Mouse (Mus musculus) kidney, postnatal 0 days (tissue): ENCODE measurements at regions not wholly inside any gene's neighbourhood (a gene's known extent, or its start where the extent isn't known, plus 50 kb on each side); places are given as distances from the start of the nearest gene placed in this dataset.
A peak's percentile ranks its signal among the peaks of the same experiment; 100 is the strongest.

Source experiments
- ATAC-seq: fragments of 200-750 bp; cut with Nextera tagmentation; replicated peaks from 2 replicates; pipeline ENCODE4 v1.8.0; 2017; ENCODE audit warnings: low read depth, moderate number of reproducible peaks, moderate TSS enrichment, moderate library complexity; ENCODE audit not compliant: low FRiP score
- DNase-seq: peaks from one replicate; pipeline ENCODE4 v3.0.0-alpha.2; 2016; ENCODE audit warnings: low spot score
- H3K27ac ChIP-seq: fragments of 300-500 bp; sonication (generic); 2 replicates; pipeline ENCODE4 v1.5.1; 2014; ENCODE audit warnings: mild to moderate bottlenecking
- H3K27me3 ChIP-seq: fragments of 300-500 bp; sonication (generic); 2 replicates; pipeline ENCODE4 v1.6.1; 2014; ENCODE audit warnings: low read length, mixed read lengths; ENCODE audit not compliant: insufficient read depth
- H3K36me3 ChIP-seq: fragments of 300-500 bp; sonication (generic); 2 replicates; pipeline ENCODE4 v1.6.1; 2014; ENCODE audit warnings: low read length, mixed read lengths; ENCODE audit not compliant: insufficient read depth
- H3K4me1 ChIP-seq: fragments of 300-500 bp; sonication (generic); replicated peaks from 2 replicates; pipeline ENCODE4 v1.6.1; 2014; ENCODE audit warnings: antibody characterized with exemption, low read length, mixed read lengths; ENCODE audit not compliant: insufficient read depth
- H3K4me2 ChIP-seq: fragments of 300-500 bp; sonication (generic); 2 replicates; pipeline ENCODE4 v1.6.1; 2014; ENCODE audit warnings: mild to moderate bottlenecking, low read length, moderate library complexity, mixed read lengths
- H3K4me3 ChIP-seq: fragments of 300-500 bp; sonication (generic); replicated peaks from 2 replicates; pipeline ENCODE4 v1.5.1; 2014; ENCODE audit warnings: low read depth, low read length
- H3K9ac ChIP-seq: fragments of 300-500 bp; sonication (generic); 2 replicates; pipeline ENCODE4 v1.6.1; 2014; ENCODE audit warnings: low read depth, low read length
- H3K9me3 ChIP-seq: fragments of 300-500 bp; sonication (generic); replicated peaks from 2 replicates; pipeline ENCODE4 v1.6.1; 2016; ENCODE audit warnings: low read length, inconsistent platforms, mixed read lengths
- CTCF ChIP-seq: IDR thresholded peaks from 2 replicates; pipeline ENCODE4 v1.5.1; 2016; ENCODE audit warnings: antibody characterized with exemption, low read depth, mild to moderate bottlenecking, moderate library complexity
- WGBS: fragments of 180-500 bp; shearing (Covaris S2); extraction: QIAGEN DNeasy Blood & Tissue Kit; methylation state at CpG from one replicate; pipeline ENCODE4 v1.1.7; 2014; 5-methylcytosine and 5-hydroxymethylcytosine counted together

DNA sequence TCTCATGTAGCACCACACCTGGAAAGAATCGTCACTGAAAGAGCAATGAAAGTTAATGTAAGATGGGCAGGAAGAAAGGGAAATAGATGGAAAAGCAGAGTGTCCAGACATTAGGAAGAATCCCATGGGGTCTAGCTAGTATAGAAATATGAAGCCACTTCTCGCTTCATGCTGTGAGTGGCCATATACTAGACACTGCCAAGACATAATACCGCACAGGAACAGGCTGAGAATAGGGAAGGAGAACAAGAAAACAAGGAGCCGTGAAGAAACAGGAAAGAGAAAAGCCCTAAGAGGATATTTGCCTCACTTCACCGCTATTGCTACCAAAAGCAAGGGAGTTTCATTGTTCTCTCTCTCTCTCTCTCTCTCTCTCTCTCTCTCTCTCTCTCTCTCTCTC, 171.4 kb downstream of the Kctd12 start:
- 53% methylated on average over 5 of the region's 5 CpGs for WGBS
- no peak overlapping the region for H3K27ac ChIP-seq
- H3K4me2 ChIP-seq, result no peak overlapping the region
- H3K27me3 ChIP-seq, result no peaks in the 10 kb centered on the region
- H3K4me3 ChIP-seq, result no peak overlapping the region
- H3K9ac ChIP-seq, result no peak overlapping the region
- peak; percentile 22 for DNase-seq
- H3K4me1 ChIP-seq, result no peaks in the 10 kb centered on the region
- no peaks in the 10 kb centered on the region for H3K36me3 ChIP-seq
- H3K9me3 ChIP-seq, result no peaks in the 10 kb centered on the region
- no peak for TF ChIP-seq CTCF
- ATAC-seq, result no peak

DNA sequence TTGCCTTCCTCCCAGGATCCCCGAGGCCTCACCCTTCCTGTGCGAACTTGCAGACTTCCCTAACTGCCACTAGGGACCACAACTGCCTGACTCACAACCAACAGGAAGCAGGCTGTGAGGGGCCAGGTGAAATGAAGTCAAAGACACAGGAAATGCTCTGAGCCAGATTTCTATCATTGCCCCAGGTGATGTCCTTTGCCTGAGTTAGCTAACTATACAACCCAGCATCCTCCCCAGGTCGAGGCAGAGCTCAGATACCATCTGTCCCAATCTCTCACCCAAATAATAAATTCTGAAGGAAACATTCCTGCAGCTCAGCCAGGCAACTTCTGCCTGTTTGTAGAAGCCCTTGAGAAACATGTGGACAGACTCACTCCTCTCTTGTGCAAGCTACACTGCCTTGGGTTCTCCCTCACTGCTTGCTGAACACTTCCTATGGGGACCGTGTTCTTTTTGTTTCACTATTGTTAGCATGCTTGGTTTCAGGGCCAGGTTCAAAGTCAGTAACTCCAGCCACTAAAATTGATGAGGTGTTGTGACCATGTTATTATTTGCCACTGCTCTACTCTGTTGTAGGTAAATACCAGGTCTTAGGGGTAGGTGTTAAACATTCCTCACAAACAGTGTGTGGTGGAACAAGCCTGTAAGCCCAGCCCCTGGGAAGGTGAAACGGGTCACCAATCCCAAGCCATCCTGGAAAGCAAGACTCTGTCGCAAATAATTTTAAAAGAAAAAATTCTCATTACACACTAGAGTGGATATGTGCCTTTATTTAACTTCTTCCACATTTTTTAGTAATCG, 172.1 kb downstream of the Kctd12 start:
- H3K36me3 ChIP-seq, result no peaks in the 10 kb centered on the region
- H3K9ac ChIP-seq, result no peak overlapping the region
- no peaks in the 10 kb centered on the region for H3K4me1 ChIP-seq
- no peaks in the 10 kb centered on the region for H3K27me3 ChIP-seq
- TF ChIP-seq CTCF, result peak; percentile 49; the same call in 1 of the 2 replicates
- H3K4me2 ChIP-seq, result 0 out of 2 replicates have a peak overlapping the region, but pooled peaks have one; percentile 3
- H3K4me3 ChIP-seq, result no peak overlapping the region
- 39% methylated on average over 7 of the region's 7 CpGs for WGBS
- peak; percentile 61 for DNase-seq
- H3K9me3 ChIP-seq, result no peaks in the 10 kb centered on the region
- ATAC-seq, result peak; percentile 57; the same call in 1 of the 2 replicates
- H3K27ac ChIP-seq, result peak overlapping the region; percentile 62

DNA sequence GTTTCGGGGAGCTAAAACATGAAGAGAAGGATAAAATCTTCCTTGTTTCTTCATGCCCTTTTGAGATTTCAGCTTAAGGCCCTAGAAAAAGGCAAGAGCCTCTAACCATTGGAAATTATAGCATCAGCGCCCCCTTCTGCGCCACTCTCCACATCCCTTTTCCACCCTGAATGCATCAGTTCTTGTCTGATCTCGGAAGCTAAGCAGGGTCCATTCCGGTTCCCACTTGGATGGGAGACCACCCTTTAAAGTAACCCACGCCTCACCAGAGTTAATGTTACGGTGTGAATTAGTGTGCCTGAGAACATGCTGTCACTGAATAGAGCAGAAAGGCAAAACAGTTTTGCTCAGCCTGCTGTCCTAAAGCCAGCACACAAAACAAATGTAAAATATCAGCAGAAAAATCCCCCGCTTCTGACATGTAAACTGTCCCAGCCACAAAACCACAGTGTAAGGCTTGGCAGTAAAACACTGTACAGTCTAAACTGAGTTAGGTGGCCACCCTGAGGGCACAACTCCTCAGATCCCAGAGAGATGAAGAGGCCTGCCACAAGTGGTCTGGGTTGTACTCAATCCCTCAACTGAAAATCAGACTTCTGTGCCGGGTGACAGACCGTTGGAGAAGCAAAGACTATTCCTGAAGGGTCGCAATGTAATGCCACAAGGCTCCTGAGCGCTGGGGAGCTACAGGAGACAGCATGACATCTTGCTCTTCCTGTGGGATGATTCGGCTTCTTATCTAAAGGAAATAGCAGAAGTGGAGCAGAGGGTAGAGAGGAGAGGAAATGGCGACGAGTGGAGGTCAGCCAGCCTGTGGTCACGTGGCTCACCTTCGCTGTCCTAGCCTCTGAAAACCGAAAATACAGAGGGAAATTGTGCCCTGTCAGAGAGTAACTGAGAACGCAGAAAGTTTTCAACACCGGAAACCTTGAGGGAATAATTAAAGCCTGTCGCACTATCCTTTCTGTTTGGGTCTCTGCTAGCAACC, 176.2 kb downstream of the Kctd12 start:
- H3K27me3 ChIP-seq, result no peaks in the 10 kb centered on the region
- H3K4me2 ChIP-seq, result no peak overlapping the region; the same call in 1 of the 2 replicates
- H3K27ac ChIP-seq, result peak overlapping the region; percentile 54
- WGBS, result 50% methylated on average over 21 of the region's 21 CpGs
- H3K4me3 ChIP-seq, result no peak overlapping the region
- ATAC-seq, result no peak
- peak; percentile 56 for DNase-seq
- H3K9me3 ChIP-seq, result no peaks in the 10 kb centered on the region
- no peaks in the 10 kb centered on the region for H3K36me3 ChIP-seq
- peak; percentile 46 for TF ChIP-seq CTCF
- no peak overlapping the region for H3K9ac ChIP-seq
- H3K4me1 ChIP-seq, result no peaks in the 10 kb centered on the region

DNA sequence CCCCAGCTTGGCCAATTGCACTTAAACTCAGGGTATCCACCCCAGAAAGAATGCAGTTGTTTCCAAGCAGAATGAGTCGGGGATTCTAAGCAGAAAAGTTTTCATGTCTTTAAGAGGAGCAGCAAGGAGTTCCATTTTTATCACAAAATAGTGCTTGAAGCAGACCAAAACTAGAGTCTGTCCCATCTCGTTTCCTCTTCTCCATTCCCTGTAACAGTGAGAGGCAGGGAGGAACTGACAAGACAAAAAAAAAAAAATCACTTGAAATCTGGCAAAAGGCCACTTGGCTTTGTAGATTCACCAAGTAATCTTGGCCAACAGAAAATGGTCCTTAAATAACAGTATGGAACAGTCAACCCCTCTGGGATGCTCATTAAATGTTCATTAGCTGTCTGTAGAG, 186.8 kb downstream of the Kctd12 start:
- Histone ChIP-seq H3K4me3 (no peak overlapping the region), H3K36me3 (no peaks in the 10 kb centered on the region), H3K4me2 (no peak overlapping the region), H3K27ac (no peak overlapping the region), H3K9ac (no peak overlapping the region), H3K9me3 (no peaks in the 10 kb centered on the region), H3K4me1 (no peaks in the 10 kb centered on the region), H3K27me3 (no peaks in the 10 kb centered on the region)
- ATAC-seq (no peak), DNase-seq (no peak)
- 79% methylated on average over 2 of the region's 2 CpGs for WGBS
- TF ChIP-seq CTCF, result no peak

DNA sequence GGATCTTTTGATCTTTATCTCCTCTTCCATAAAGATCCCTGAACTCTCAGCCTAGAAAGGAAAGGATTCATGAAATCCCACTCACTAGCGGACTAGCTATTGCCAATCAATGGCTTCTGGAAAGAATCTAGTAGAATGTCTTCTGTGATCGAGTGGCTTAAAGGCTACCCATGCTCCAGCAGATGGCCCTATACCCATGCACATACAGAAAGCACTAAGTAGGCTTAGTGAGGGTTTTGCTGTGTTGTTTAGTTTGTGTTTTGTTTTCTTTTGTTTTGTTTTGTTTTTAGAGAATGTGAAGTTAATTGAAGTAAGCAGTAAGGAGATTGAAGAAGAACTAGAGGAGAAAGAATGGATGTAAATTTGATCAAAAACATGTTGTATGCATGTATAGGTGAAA, 187.5 kb downstream of the Kctd12 start:
- Histone ChIP-seq H3K4me3 (no peak overlapping the region), H3K9ac (no peak overlapping the region), H3K27ac (no peak overlapping the region), H3K4me1 (no peaks in the 10 kb centered on the region), H3K36me3 (no peaks in the 10 kb centered on the region), H3K4me2 (no peak overlapping the region), H3K27me3 (no peaks in the 10 kb centered on the region), H3K9me3 (no peaks in the 10 kb centered on the region)
- TF ChIP-seq CTCF, result peak; percentile 50
- WGBS, result 95% methylated on average over 2 of the region's 2 CpGs
- no peak for DNase-seq
- no peak for ATAC-seq

DNA sequence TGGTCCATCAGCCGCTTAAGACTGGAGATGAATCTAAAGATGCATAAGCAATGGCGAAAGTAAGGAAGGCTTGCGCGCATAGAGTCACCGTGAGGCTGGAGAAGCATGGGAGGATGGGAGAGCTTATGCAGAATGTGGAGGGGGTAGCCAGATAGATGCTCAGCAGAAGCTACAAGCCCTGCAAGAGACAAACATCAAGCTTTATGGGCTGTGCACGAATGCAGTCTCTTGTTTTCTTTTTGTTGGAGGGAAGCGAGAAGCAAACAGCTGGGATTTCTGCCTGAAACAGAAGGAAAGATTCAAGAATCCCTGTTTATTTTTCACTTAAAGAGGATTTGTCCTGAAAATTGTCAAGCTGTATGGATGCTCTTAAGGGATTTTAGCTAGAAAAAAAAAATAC, 188.7 kb downstream of the Kctd12 start:
- Histone ChIP-seq H3K9ac (no peak overlapping the region), H3K4me1 (no peaks in the 10 kb centered on the region), H3K27ac (no peak overlapping the region), H3K4me3 (no peak overlapping the region), H3K9me3 (no peaks in the 10 kb centered on the region), H3K27me3 (no peaks in the 10 kb centered on the region), H3K36me3 (no peaks in the 10 kb centered on the region), H3K4me2 (no peak overlapping the region)
- TF ChIP-seq CTCF, result no peak
- DNase-seq (peak; percentile 53), ATAC-seq (no peak)
- 67% methylated on average over 7 of the region's 7 CpGs for WGBS
